Mouse (Mus musculus): ENCODE results near the gene Spats1. TPM values are rescaled to one million over a fixed set of nuclear protein-coding genes. Genes with fewer than 3 reads are reported as not detected.
A peak's percentile ranks its signal among the peaks of the same experiment; 100 is the strongest.
"Not testable (repeated sequence)": the region's sequence is repeated elsewhere in the genome, so short reads cannot be mapped to it uniquely, and the experiment has no call there.

The Spats1 gene
- polyA plus RNA-seq, 1 experiment from 2014 or later = 0.85 TPM

GRCm38 (mm10) chr17:45462506-45462905, 12.7 kb downstream of the Spats1 start:
- Histone ChIP-seq H3K4me2 (replicated peaks; ENCODE audit: low read depth, low read length) (no peak overlapping the region), H3K27me3 (ENCODE audit: control insufficient read depth, insufficient read depth, low read length) (no peaks in the 10 kb centered on the region), H3K9me3 (ENCODE audit: control insufficient read depth, low read length) (no peaks in the 10 kb centered on the region), H3K27ac (ENCODE audit: low read depth, low read length) (no peak overlapping the region), H3K36me3 (ENCODE audit: control insufficient read depth, insufficient read depth, low read length) (no peaks in the 10 kb centered on the region), H3K4me3 (ENCODE audit: low read depth, low read length) (no peak overlapping the region), H3K9ac (ENCODE audit: low read depth, low read length) (no peak overlapping the region), H3K4me1 (replicated peaks; ENCODE audit: control insufficient read depth, insufficient read depth, low read length) (no peaks in the 10 kb centered on the region)
- ATAC-seq (ENCODE audit: low FRiP score) = no peak
- DNase-seq (ENCODE audit: low spot score) = no peak
- WGBS = 85% methylated on average over 4 of the region's 4 CpGs

DNA sequence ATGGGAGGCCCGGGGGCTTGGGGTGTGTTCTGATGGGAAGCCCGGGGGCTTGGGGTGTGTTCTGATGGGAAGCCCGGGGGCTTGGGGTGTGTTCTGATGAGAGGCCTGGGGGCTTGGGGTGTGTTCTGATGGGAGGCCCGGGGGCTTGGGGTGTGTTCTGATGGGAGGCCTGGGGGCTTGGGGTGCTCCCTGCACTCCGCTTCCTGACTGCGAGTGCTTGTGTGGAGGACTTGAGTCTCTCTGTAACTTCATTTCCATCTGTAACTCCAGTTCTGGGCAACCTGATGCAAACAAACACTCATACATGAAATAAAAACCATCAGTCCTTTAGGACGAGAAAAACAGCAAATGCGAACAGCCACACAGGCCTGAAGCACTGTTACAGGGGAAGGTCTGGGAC, 16.2 kb downstream of the Spats1 start:
- no peak overlapping the region for H3K4me3 ChIP-seq (ENCODE audit: low read depth, low read length)
- DNase-seq (ENCODE audit: low spot score) = no peak
- H3K27ac ChIP-seq (ENCODE audit: low read depth, low read length) = no peak overlapping the region
- no peaks in the 10 kb centered on the region for H3K27me3 ChIP-seq (ENCODE audit: control insufficient read depth, insufficient read depth, low read length)
- H3K4me2 ChIP-seq (replicated peaks; ENCODE audit: low read depth, low read length) = no peak overlapping the region
- no peaks in the 10 kb centered on the region; the same call in 1 of the 2 replicates for H3K4me1 ChIP-seq (replicated peaks; ENCODE audit: control insufficient read depth, insufficient read depth, low read length)
- no peaks in the 10 kb centered on the region for H3K36me3 ChIP-seq (ENCODE audit: control insufficient read depth, insufficient read depth, low read length)
- no peak overlapping the region for H3K9ac ChIP-seq (ENCODE audit: low read depth, low read length)
- H3K9me3 ChIP-seq (ENCODE audit: control insufficient read depth, low read length) = no peaks in the 10 kb centered on the region
- WGBS = 88% methylated on average over 7 of the region's 8 CpGs
- no peak for ATAC-seq (ENCODE audit: low FRiP score)

DNA sequence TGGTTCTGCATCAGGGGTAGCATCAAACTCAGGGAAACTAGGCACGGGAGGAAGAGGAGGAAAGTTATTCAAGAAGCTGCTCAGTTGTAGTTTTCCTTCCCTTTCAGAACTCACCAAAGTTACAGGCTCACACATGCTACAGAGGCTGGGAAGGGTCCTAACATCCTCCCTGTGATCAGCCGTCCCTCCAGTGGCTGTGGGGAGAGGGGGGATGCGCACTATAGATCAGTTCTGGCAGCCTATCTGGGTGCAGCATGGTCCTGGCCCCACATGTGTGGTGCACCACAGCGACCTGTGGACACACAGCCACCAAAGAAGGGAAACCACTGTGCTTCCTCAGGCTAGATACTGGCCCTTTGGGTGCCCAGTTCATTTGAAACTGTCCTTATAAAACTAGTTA, 16.7 kb downstream of the Spats1 start:
- no peak overlapping the region for H3K4me3 ChIP-seq (ENCODE audit: low read depth, low read length)
- no peak for DNase-seq (ENCODE audit: low spot score)
- H3K9me3 ChIP-seq (ENCODE audit: control insufficient read depth, low read length) = no peaks in the 10 kb centered on the region
- H3K27me3 ChIP-seq (ENCODE audit: control insufficient read depth, insufficient read depth, low read length) = no peaks in the 10 kb centered on the region
- ATAC-seq (ENCODE audit: low FRiP score) = no peak
- no peak overlapping the region for H3K9ac ChIP-seq (ENCODE audit: low read depth, low read length)
- 85% methylated on average over 4 of the region's 4 CpGs for WGBS
- H3K4me1 ChIP-seq (replicated peaks; ENCODE audit: control insufficient read depth, insufficient read depth, low read length) = no peaks in the 10 kb centered on the region; the same call in 1 of the 2 replicates
- no peak overlapping the region for H3K27ac ChIP-seq (ENCODE audit: low read depth, low read length)
- H3K36me3 ChIP-seq (ENCODE audit: control insufficient read depth, insufficient read depth, low read length) = no peaks in the 10 kb centered on the region
- no peak overlapping the region for H3K4me2 ChIP-seq (replicated peaks; ENCODE audit: low read depth, low read length)

DNA sequence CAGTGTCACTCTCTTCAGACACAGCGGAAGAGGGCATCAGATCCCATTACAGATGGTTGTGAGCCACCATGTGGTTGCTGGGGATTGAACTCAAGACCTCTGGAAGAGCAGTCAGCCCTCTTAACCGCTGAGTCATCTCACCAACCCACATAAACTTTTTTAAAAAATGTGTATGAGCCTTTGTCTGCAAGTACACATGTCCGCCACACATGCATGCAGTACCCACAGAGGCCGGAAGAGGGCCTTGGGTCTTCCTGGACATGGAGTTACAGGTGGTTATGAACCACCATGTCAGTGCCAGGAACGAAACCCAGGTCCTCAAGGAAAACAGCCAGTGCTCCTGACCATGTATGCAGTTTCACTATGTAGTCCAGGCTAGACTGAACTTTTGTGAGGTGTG, 17.7 kb downstream of the Spats1 start:
- DNase-seq (ENCODE audit: low spot score) (no peak), ATAC-seq (ENCODE audit: low FRiP score) (no peak)
- Histone ChIP-seq H3K9me3 (ENCODE audit: control insufficient read depth, low read length) (no peaks in the 10 kb centered on the region), H3K27me3 (ENCODE audit: control insufficient read depth, insufficient read depth, low read length) (no peaks in the 10 kb centered on the region), H3K4me3 (ENCODE audit: low read depth, low read length) (no peak overlapping the region), H3K9ac (ENCODE audit: low read depth, low read length) (no peak overlapping the region), H3K4me1 (replicated peaks; ENCODE audit: control insufficient read depth, insufficient read depth, low read length) (no peaks in the 10 kb centered on the region; the same call in 1 of the 2 replicates), H3K4me2 (replicated peaks; ENCODE audit: low read depth, low read length) (no peak overlapping the region), H3K36me3 (ENCODE audit: control insufficient read depth, insufficient read depth, low read length) (no peaks in the 10 kb centered on the region), H3K27ac (ENCODE audit: low read depth, low read length) (no peak overlapping the region)
- WGBS = 89% methylated on average over 5 of the region's 5 CpGs

DNA sequence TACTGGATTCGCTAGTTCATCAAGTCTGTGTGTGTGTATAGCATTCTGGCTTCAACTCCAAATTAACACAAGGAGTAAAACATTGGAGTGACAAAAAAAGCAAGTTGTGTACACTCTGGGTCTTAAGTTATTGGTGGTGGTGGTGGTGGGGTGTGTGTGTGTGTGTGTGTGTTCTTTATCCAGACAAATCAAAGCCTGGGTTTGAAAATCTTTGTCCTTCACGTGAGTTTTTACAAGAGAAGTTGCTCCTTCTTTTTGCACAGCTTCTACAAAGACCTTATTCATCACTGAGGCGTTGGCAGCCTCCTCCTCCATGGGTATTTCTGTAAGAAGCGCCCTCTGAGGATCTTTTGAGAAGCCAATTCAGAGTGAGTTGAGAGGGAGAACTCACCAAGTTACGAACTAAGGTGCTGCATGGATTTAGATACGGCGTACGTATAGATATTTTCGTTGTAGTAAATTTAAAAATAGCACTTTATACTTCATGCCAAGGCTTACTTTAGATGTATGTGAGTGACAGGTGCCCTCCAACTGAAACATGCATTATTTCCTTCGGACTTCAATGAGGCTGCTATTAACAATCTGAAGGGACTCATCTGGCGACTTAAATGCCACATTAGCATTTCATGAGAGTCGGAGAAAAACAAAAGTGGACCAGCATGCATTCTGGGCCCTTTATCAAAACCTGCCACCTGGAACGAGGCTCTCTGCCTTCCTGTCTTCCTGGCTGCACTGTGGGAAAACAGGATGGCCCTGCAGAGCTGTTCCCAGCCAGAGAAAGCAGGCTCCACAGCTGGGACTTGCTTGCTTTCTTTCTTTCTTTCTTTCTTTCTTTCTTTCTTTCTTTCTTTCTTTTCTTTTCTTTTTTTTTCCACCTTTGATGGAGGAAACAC, 18.7 kb downstream of the Spats1 start:
- no peak overlapping the region for H3K4me3 ChIP-seq (ENCODE audit: low read depth, low read length)
- no peak overlapping the region for H3K9ac ChIP-seq (ENCODE audit: low read depth, low read length)
- H3K27me3 ChIP-seq (ENCODE audit: control insufficient read depth, insufficient read depth, low read length) = no peaks in the 10 kb centered on the region
- no peaks in the 10 kb centered on the region for H3K9me3 ChIP-seq (ENCODE audit: control insufficient read depth, low read length)
- no peaks in the 10 kb centered on the region for H3K36me3 ChIP-seq (ENCODE audit: control insufficient read depth, insufficient read depth, low read length)
- 47% methylated on average over 13 of the region's 13 CpGs for WGBS
- ATAC-seq (ENCODE audit: low FRiP score) (no peak), DNase-seq (ENCODE audit: low spot score) (no peak)
- H3K4me1 ChIP-seq (replicated peaks; ENCODE audit: control insufficient read depth, insufficient read depth, low read length) = no peaks in the 10 kb centered on the region; the same call in 1 of the 2 replicates
- peak overlapping the region; percentile 33; the same call in 1 of the 2 replicates for H3K27ac ChIP-seq (ENCODE audit: low read depth, low read length)
- H3K4me2 ChIP-seq (replicated peaks; ENCODE audit: low read depth, low read length) = no peak overlapping the region

GRCm38 (mm10) chr17:45455783-45456182, 19.4 kb downstream of the Spats1 start:
- not testable (repeated sequence) for H3K4me3 ChIP-seq (ENCODE audit: low read depth, low read length); H3K27me3 ChIP-seq (ENCODE audit: control insufficient read depth, insufficient read depth, low read length); ATAC-seq (ENCODE audit: low FRiP score); H3K4me2 ChIP-seq (replicated peaks; ENCODE audit: low read depth, low read length); H3K4me1 ChIP-seq (replicated peaks; ENCODE audit: control insufficient read depth, insufficient read depth, low read length); H3K9ac ChIP-seq (ENCODE audit: low read depth, low read length); H3K9me3 ChIP-seq (ENCODE audit: control insufficient read depth, low read length); DNase-seq (ENCODE audit: low spot score); H3K36me3 ChIP-seq (ENCODE audit: control insufficient read depth, insufficient read depth, low read length); H3K27ac ChIP-seq (ENCODE audit: low read depth, low read length)
- WGBS = 86% methylated on average over 8 of the region's 9 CpGs

GRCm38 (mm10) chr17:45454794-45455193, 20.4 kb downstream of the Spats1 start:
- Histone ChIP-seq H3K4me1 (replicated peaks; ENCODE audit: control insufficient read depth, insufficient read depth, low read length) (no peaks in the 10 kb centered on the region; the same call in 1 of the 2 replicates), H3K4me2 (replicated peaks; ENCODE audit: low read depth, low read length) (no peak overlapping the region), H3K27me3 (ENCODE audit: control insufficient read depth, insufficient read depth, low read length) (no peaks in the 10 kb centered on the region), H3K27ac (ENCODE audit: low read depth, low read length) (no peak overlapping the region), H3K9me3 (ENCODE audit: control insufficient read depth, low read length) (no peaks in the 10 kb centered on the region), H3K9ac (ENCODE audit: low read depth, low read length) (no peak overlapping the region), H3K4me3 (ENCODE audit: low read depth, low read length) (no peak overlapping the region), H3K36me3 (ENCODE audit: control insufficient read depth, insufficient read depth, low read length) (no peaks in the 10 kb centered on the region)
- no peak for ATAC-seq (ENCODE audit: low FRiP score)
- WGBS = 93% methylated on average over 2 of the region's 2 CpGs
- DNase-seq (ENCODE audit: low spot score) = no peak

DNA sequence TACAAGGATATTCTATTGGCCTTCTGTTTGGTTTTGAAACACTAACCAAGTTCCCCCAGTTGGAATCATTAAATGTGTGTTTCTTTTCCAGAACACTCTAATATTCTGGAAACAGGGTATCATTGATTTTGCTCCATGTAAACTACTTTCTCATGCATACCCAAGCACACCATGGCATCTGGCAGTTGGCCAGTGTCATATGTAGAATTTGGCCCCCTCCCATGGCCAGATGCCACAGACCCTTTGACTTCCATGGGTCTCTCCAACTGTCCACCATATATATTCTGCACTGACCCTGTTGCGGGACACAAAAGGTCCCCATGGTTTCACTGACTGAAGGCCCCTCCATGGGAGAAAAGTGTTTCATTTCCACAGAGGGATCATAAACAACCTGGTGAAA, 22.9 kb downstream of the Spats1 start:
- DNase-seq (ENCODE audit: low spot score) = no peak

GRCm38 (mm10) chr17:45450153-45450552, 25.1 kb downstream of the Spats1 start:
- no peaks in the 10 kb centered on the region for H3K4me1 ChIP-seq (replicated peaks; ENCODE audit: control insufficient read depth, insufficient read depth, low read length)
- no peak overlapping the region for H3K4me3 ChIP-seq (ENCODE audit: low read depth, low read length)
- no peaks in the 10 kb centered on the region for H3K36me3 ChIP-seq (ENCODE audit: control insufficient read depth, insufficient read depth, low read length)
- no peak overlapping the region for H3K9ac ChIP-seq (ENCODE audit: low read depth, low read length)
- no peak overlapping the region for H3K4me2 ChIP-seq (replicated peaks; ENCODE audit: low read depth, low read length)
- ATAC-seq (ENCODE audit: low FRiP score) (no peak), DNase-seq (ENCODE audit: low spot score) (no peak)
- 95% methylated on average over 6 of the region's 6 CpGs for WGBS
- no peaks in the 10 kb centered on the region for H3K27me3 ChIP-seq (ENCODE audit: control insufficient read depth, insufficient read depth, low read length)
- H3K9me3 ChIP-seq (ENCODE audit: control insufficient read depth, low read length) = no peaks in the 10 kb centered on the region
- H3K27ac ChIP-seq (ENCODE audit: low read depth, low read length) = no peak overlapping the region

More for the DNA sequence above, 22.9 kb downstream of the Spats1 start:
- Histone ChIP-seq H3K4me3 (ENCODE audit: low read depth, low read length) (no peak overlapping the region), H3K4me2 (replicated peaks; ENCODE audit: low read depth, low read length) (no peak overlapping the region), H3K36me3 (ENCODE audit: control insufficient read depth, insufficient read depth, low read length) (no peaks in the 10 kb centered on the region), H3K9me3 (ENCODE audit: control insufficient read depth, low read length) (no peaks in the 10 kb centered on the region), H3K9ac (ENCODE audit: low read depth, low read length) (no peak overlapping the region), H3K27me3 (ENCODE audit: control insufficient read depth, insufficient read depth, low read length) (no peaks in the 10 kb centered on the region), H3K27ac (ENCODE audit: low read depth, low read length) (no peak overlapping the region), H3K4me1 (replicated peaks; ENCODE audit: control insufficient read depth, insufficient read depth, low read length) (no peaks in the 10 kb centered on the region; the same call in 1 of the 2 replicates)
- 86% methylated on average over 1 of the region's 1 CpGs for WGBS
- no peak for ATAC-seq (ENCODE audit: low FRiP score)
